Mouse (Mus musculus): ENCODE data around the gene Fam107b.

DNA sequence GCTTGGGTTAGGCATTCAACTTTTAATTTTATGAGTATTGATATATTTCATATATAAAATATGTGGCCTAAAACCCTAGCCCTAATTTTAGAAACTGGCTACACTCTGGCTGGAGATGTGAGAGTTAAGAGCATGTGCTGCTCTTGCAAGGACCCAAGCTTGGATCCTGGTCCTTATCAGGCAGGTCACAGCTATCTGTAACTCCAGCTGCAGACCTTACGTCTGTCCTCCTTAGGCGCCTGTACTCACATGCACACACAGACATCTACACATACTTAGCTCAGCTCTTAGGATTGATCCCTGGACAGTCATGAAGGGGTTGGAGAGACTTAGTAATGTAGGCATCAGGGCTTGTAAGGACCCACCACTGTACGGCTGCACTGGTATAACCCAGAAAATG is 205.3 kb downstream of the Fam107b start:
- TF ChIP-seq CTCF (IDR thresholded peaks at IDR 0.05; ENCODE audit: extremely low read depth, insufficient read length, insufficient replicate concordance, low read depth, low read length) (no peak), POLR2A (IDR thresholded peaks at IDR 0.05; ENCODE audit: low read depth, low read length) (no peak)

All from small intestine, adult 2 months (tissue).